Mouse (Mus musculus): ENCODE measurements at regions not wholly inside any gene's neighbourhood (a gene's known extent, or its start where the extent isn't known, plus 50 kb on each side); places are given as distances from the start of the nearest gene placed in this dataset.
A peak's percentile ranks its signal among the peaks of the same experiment; 100 is the strongest.

GRCm38 (mm10) chr8:103541954-103542353 is 559.5 kb upstream of the Cdh5 start:
- no peaks in the 10 kb centered on the region for H3K27me3 ChIP-seq
- 64% methylated on average over 2 of the region's 2 CpGs for WGBS

GRCm38 (mm10) chr8:103551916-103552535 is 549.4 kb upstream of the Cdh5 start:
- WGBS: 83% methylated on average over 8 of the region's 8 CpGs
- Histone ChIP-seq H3K27me3 (no peaks in the 10 kb centered on the region), H3K9me3 (no peaks in the 10 kb centered on the region), H3K27ac (no peak overlapping the region), H3K4me3 (no peak overlapping the region), H3K4me1 (no peaks in the 10 kb centered on the region), H3K4me2 (no peak overlapping the region), H3K9ac (no peak overlapping the region), H3K36me3 (no peaks in the 10 kb centered on the region)
- no peak for ATAC-seq (ENCODE audit: borderline replicate concordance, extremely low read depth, low FRiP score, low TSS enrichment)

More at GRCm38 (mm10) chr8:103541954-103542353, 559.5 kb upstream of the Cdh5 start:
- Histone ChIP-seq H3K4me2 (no peak overlapping the region), H3K9ac (no peak overlapping the region), H3K36me3 (no peaks in the 10 kb centered on the region), H3K4me3 (no peak overlapping the region), H3K9me3 (no peaks in the 10 kb centered on the region), H3K27ac (no peak overlapping the region), H3K4me1 (no peaks in the 10 kb centered on the region)
- ATAC-seq (ENCODE audit: borderline replicate concordance, extremely low read depth, low FRiP score, low TSS enrichment): no peak

GRCm38 (mm10) chr8:103561606-103562005 is 539.8 kb upstream of the Cdh5 start:
- Histone ChIP-seq H3K4me1 (0 out of 2 replicates have a peak, but pooled peaks cover 2% of the 10 kb centered on the region), H3K27ac (no peak overlapping the region), H3K4me2 (no peak overlapping the region), H3K9ac (no peak overlapping the region), H3K36me3 (no peaks in the 10 kb centered on the region), H3K9me3 (no peaks in the 10 kb centered on the region), H3K27me3 (no peaks in the 10 kb centered on the region), H3K4me3 (no peak overlapping the region)
- peak; percentile 67 for ATAC-seq (ENCODE audit: borderline replicate concordance, extremely low read depth, low FRiP score, low TSS enrichment)
- 54% methylated on average over 2 of the region's 2 CpGs for WGBS

- no peaks in the 10 kb centered on the region for H3K36me3 ChIP-seq
- H3K27ac ChIP-seq: no peak overlapping the region
- ATAC-seq (ENCODE audit: borderline replicate concordance, extremely low read depth, low FRiP score, low TSS enrichment): no peak
- H3K4me1 ChIP-seq: no peaks in the 10 kb centered on the region
- no peak overlapping the region for H3K4me3 ChIP-seq
- no peaks in the 10 kb centered on the region for H3K9me3 ChIP-seq
- H3K27me3 ChIP-seq: no peaks in the 10 kb centered on the region
- 80% methylated on average over 11 of the region's 11 CpGs for WGBS
- H3K4me2 ChIP-seq: no peak overlapping the region
- no peak overlapping the region for H3K9ac ChIP-seq
These were observed 530.5 kb upstream of the Cdh5 start for GRCm38 (mm10) chr8:103570864-103571425.

- H3K36me3 ChIP-seq: no peaks in the 10 kb centered on the region
- no peak overlapping the region for H3K4me3 ChIP-seq
- 77% methylated on average over 3 of the region's 3 CpGs for WGBS
- H3K4me2 ChIP-seq: no peak overlapping the region
- no peaks in the 10 kb centered on the region for H3K9me3 ChIP-seq
- H3K9ac ChIP-seq: no peak overlapping the region
- no peak overlapping the region for H3K27ac ChIP-seq
- no peaks in the 10 kb centered on the region for H3K4me1 ChIP-seq
- ATAC-seq (ENCODE audit: borderline replicate concordance, extremely low read depth, low FRiP score, low TSS enrichment): no peak
- H3K27me3 ChIP-seq: no peaks in the 10 kb centered on the region
These were observed 524.3 kb upstream of the Cdh5 start for GRCm38 (mm10) chr8:103577147-103577546.

- no peaks in the 10 kb centered on the region for H3K27me3 ChIP-seq
- H3K4me1 ChIP-seq: no peaks in the 10 kb centered on the region
- no peak overlapping the region for H3K9ac ChIP-seq
- H3K4me3 ChIP-seq: no peak overlapping the region
- H3K4me2 ChIP-seq: no peak overlapping the region
- ATAC-seq (ENCODE audit: borderline replicate concordance, extremely low read depth, low FRiP score, low TSS enrichment): no peak
- WGBS: 90% methylated on average over 6 of the region's 6 CpGs
- no peaks in the 10 kb centered on the region for H3K36me3 ChIP-seq
- no peaks in the 10 kb centered on the region for H3K9me3 ChIP-seq
- H3K27ac ChIP-seq: no peak overlapping the region
These were observed 523.4 kb upstream of the Cdh5 start for GRCm38 (mm10) chr8:103578006-103578405.

GRCm38 (mm10) chr8:103608291-103608690 is 493.1 kb upstream of the Cdh5 start:
- no peak for ATAC-seq (ENCODE audit: borderline replicate concordance, extremely low read depth, low FRiP score, low TSS enrichment)
- 89% methylated on average over 6 of the region's 6 CpGs for WGBS
- no peak overlapping the region for H3K4me2 ChIP-seq

GRCm38 (mm10) chr8:103623781-103624434 is 477.5 kb upstream of the Cdh5 start:
- no peaks in the 10 kb centered on the region for H3K36me3 ChIP-seq
- WGBS: 68% methylated on average over 3 of the region's 3 CpGs
- no peaks in the 10 kb centered on the region for H3K9me3 ChIP-seq
- no peak for ATAC-seq (ENCODE audit: borderline replicate concordance, extremely low read depth, low FRiP score, low TSS enrichment)
- H3K27me3 ChIP-seq: no peaks in the 10 kb centered on the region
- no peak overlapping the region for H3K27ac ChIP-seq
- H3K4me1 ChIP-seq: peaks cover 16% of the 10 kb centered on the region
- H3K9ac ChIP-seq: no peak overlapping the region
- H3K4me2 ChIP-seq: no peak overlapping the region
- H3K4me3 ChIP-seq: no peak overlapping the region

More at GRCm38 (mm10) chr8:103608291-103608690, 493.1 kb upstream of the Cdh5 start:
- no peak overlapping the region for H3K9ac ChIP-seq
- no peaks in the 10 kb centered on the region for H3K36me3 ChIP-seq
- H3K9me3 ChIP-seq: no peaks in the 10 kb centered on the region
- no peak overlapping the region for H3K4me3 ChIP-seq
- no peaks in the 10 kb centered on the region for H3K27me3 ChIP-seq
- H3K27ac ChIP-seq: no peak overlapping the region
- no peaks in the 10 kb centered on the region for H3K4me1 ChIP-seq

GRCm38 (mm10) chr8:103625166-103625890 is 476.1 kb upstream of the Cdh5 start:
- Histone ChIP-seq H3K9me3 (no peaks in the 10 kb centered on the region), H3K36me3 (no peaks in the 10 kb centered on the region), H3K27ac (peak overlapping the region; percentile 31; the same call in 1 of the 2 replicates), H3K9ac (no peak overlapping the region), H3K4me1 (peaks cover 16% of the 10 kb centered on the region), H3K27me3 (no peaks in the 10 kb centered on the region), H3K4me2 (no peak overlapping the region), H3K4me3 (no peak overlapping the region)
- 42% methylated on average over 7 of the region's 7 CpGs for WGBS
- ATAC-seq (ENCODE audit: borderline replicate concordance, extremely low read depth, low FRiP score, low TSS enrichment): peak; percentile 43; the same call in 1 of the 2 replicates

- H3K9me3 ChIP-seq: no peaks in the 10 kb centered on the region
- 23% methylated on average over 4 of the region's 4 CpGs for WGBS
- no peaks in the 10 kb centered on the region for H3K27me3 ChIP-seq
- H3K4me2 ChIP-seq: no peak overlapping the region
- H3K4me3 ChIP-seq: no peak overlapping the region
- H3K36me3 ChIP-seq: no peaks in the 10 kb centered on the region
- H3K9ac ChIP-seq: no peak overlapping the region
- peaks cover 16% of the 10 kb centered on the region for H3K4me1 ChIP-seq
- no peak for ATAC-seq (ENCODE audit: borderline replicate concordance, extremely low read depth, low FRiP score, low TSS enrichment)
- no peak overlapping the region for H3K27ac ChIP-seq
These were observed 475.0 kb upstream of the Cdh5 start for GRCm38 (mm10) chr8:103626446-103626845.

GRCm38 (mm10) chr8:103632543-103632942 is 468.9 kb upstream of the Cdh5 start:
- ATAC-seq (ENCODE audit: borderline replicate concordance, extremely low read depth, low FRiP score, low TSS enrichment): no peak
- H3K4me2 ChIP-seq: no peak overlapping the region
- WGBS: 62% methylated on average over 6 of the region's 6 CpGs
- H3K27ac ChIP-seq: no peak overlapping the region
- H3K36me3 ChIP-seq: no peaks in the 10 kb centered on the region
- H3K9ac ChIP-seq: no peak overlapping the region
- no peaks in the 10 kb centered on the region for H3K4me1 ChIP-seq
- no peaks in the 10 kb centered on the region for H3K27me3 ChIP-seq
- H3K4me3 ChIP-seq: no peak overlapping the region
- no peaks in the 10 kb centered on the region for H3K9me3 ChIP-seq

- ATAC-seq (ENCODE audit: borderline replicate concordance, extremely low read depth, low FRiP score, low TSS enrichment): no peak
- Histone ChIP-seq H3K36me3 (no peaks in the 10 kb centered on the region), H3K4me2 (no peak overlapping the region), H3K4me3 (no peak overlapping the region), H3K27ac (no peak overlapping the region), H3K9ac (no peak overlapping the region), H3K27me3 (no peaks in the 10 kb centered on the region), H3K9me3 (no peaks in the 10 kb centered on the region), H3K4me1 (no peaks in the 10 kb centered on the region)
- 89% methylated on average over 14 of the region's 14 CpGs for WGBS
These were observed 466.5 kb upstream of the Cdh5 start for GRCm38 (mm10) chr8:103634951-103635350.

Data from lung, embryonic 15.5 days (tissue).